Mouse (Mus musculus): ENCODE measurements around the gene Gm20388.

GRCm38 (mm10) chr8:124140868-124141431 lies 4230.3 kb downstream of the Gm20388 start:
- no peak for TF ChIP-seq GATA1 (IDR thresholded peaks at IDR 0.05; ENCODE audit: low read length)
- no peak for TF ChIP-seq TAL1 (IDR thresholded peaks at IDR 0.05; ENCODE audit: low read length)

Data from erythroblast, embryonic 14.5 days (primary cell).